Mouse (Mus musculus) right cerebral cortex, postnatal 14 days (tissue): ENCODE results near the gene Olfr798.

Experiments used
- DNase-seq: peaks from one replicate; pipeline ENCODE4 v3.0.0; 2022

Gene Olfr798

GRCm38 (mm10) chr10:129627834-129628233, at the start of gene Olfr798:
Gene Olfr798 (minus strand): TSS chr10:129627934.
- DNase-seq: no peak

GRCm38 (mm10) chr10:129673765-129674164, 46.0 kb upstream of the Olfr798 start, which contains the start of gene Olfr801:
Gene Olfr801 (minus strand): TSS chr10:129673865.
- DNase-seq: no peak

GRCm38 (mm10) chr10:129657394-129657793, 29.7 kb upstream of the Olfr798 start, which contains the start of gene Olfr800:
Gene Olfr800 (plus strand): TSS chr10:129657694.
- no peak for DNase-seq

GRCm38 (mm10) chr10:129651763-129652162, 24.0 kb upstream of the Olfr798 start:
- DNase-seq: no peak

- DNase-seq: no peak
Observed at GRCm38 (mm10) chr10:129637184-129637583, 9.4 kb upstream of the Olfr798 start, which contains the start of gene Olfr799. Gene Olfr799 (plus strand): TSS chr10:129637484.

- DNase-seq: no peak
Observed at GRCm38 (mm10) chr10:129623251-129623650, 4.5 kb downstream of the Olfr798 start.

GRCm38 (mm10) chr10:129621724-129622123, 6.0 kb downstream of the Olfr798 start:
- DNase-seq: no peak

- no peak for DNase-seq
Observed at GRCm38 (mm10) chr10:129612470-129612869, 15.3 kb downstream of the Olfr798 start, which contains the start of gene Olfr796. Gene Olfr796 (minus strand): TSS chr10:129612570.

- DNase-seq: no peak
Observed at GRCm38 (mm10) chr10:129577066-129577465, 50.7 kb downstream of the Olfr798 start.
